Mouse (Mus musculus): Measurements from ENCODE around the gene Nek3. TPM values are rescaled to one million over a fixed set of nuclear protein-coding genes. Genes with fewer than 3 reads are reported as not detected.

Gene Nek3
- polyA plus RNA-seq (2015; fragmentation: Illumina TruSeq; extraction: RNeasy Lipid Tissue Mini Kit (QIAGEN cat#74804); ENCODE audit: insufficient read depth, low read depth, low replicate concordance) = 2.4 TPM

GRCm38 (mm10) chr8:22166080-22166603 lies at the start of gene Nek3:
Gene Nek3 (minus strand): TSS chr8:22166435.

GRCm38 (mm10) chr8:22192660-22193431 lies 26.6 kb upstream of the Nek3 start, which contains the start of gene Vps36:
Gene Vps36 (plus strand): TSS chr8:22192809.

GRCm38 (mm10) chr8:22185431-22186397 lies 19.5 kb upstream of the Nek3 start, which contains the start of gene Ckap2:
Gene Ckap2 (minus strand): TSS chr8:22185819.

GRCm38 (mm10) chr8:22124220-22125152 lies 41.7 kb downstream of the Nek3 start, which contains the start of gene Nek5:
Gene Nek5 (minus strand): TSS chr8:22125053.

Other genes starting within 250 kb of the Nek3 start
- not detected for gene Defb15, start 233.7 kb downstream of the Nek3 start, polyA plus RNA-seq (2015; fragmentation: Illumina TruSeq; extraction: RNeasy Lipid Tissue Mini Kit (QIAGEN cat#74804); ENCODE audit: insufficient read depth, low read depth, low replicate concordance)
- not detected for gene Defb35, start 228.1 kb downstream of the Nek3 start, polyA plus RNA-seq (2015; fragmentation: Illumina TruSeq; extraction: RNeasy Lipid Tissue Mini Kit (QIAGEN cat#74804); ENCODE audit: insufficient read depth, low read depth, low replicate concordance)
- not detected for gene Defb13, start 219.7 kb downstream of the Nek3 start, polyA plus RNA-seq (2015; fragmentation: Illumina TruSeq; extraction: RNeasy Lipid Tissue Mini Kit (QIAGEN cat#74804); ENCODE audit: insufficient read depth, low read depth, low replicate concordance)
- gene Fam90a1a, start 207.7 kb downstream of the Nek3 start, polyA plus RNA-seq (2015; fragmentation: Illumina TruSeq; extraction: RNeasy Lipid Tissue Mini Kit (QIAGEN cat#74804); ENCODE audit: insufficient read depth, low read depth, low replicate concordance) = not detected
- not detected for gene Ccdc70, start 196.7 kb downstream of the Nek3 start, polyA plus RNA-seq (2015; fragmentation: Illumina TruSeq; extraction: RNeasy Lipid Tissue Mini Kit (QIAGEN cat#74804); ENCODE audit: insufficient read depth, low read depth, low replicate concordance)
- gene Atp7b, start 106.1 kb downstream of the Nek3 start, polyA plus RNA-seq (2015; fragmentation: Illumina TruSeq; extraction: RNeasy Lipid Tissue Mini Kit (QIAGEN cat#74804); ENCODE audit: insufficient read depth, low read depth, low replicate concordance) = 0.17 TPM
- 2.9 TPM for gene Alg11, start 105.7 kb downstream of the Nek3 start, polyA plus RNA-seq (2015; fragmentation: Illumina TruSeq; extraction: RNeasy Lipid Tissue Mini Kit (QIAGEN cat#74804); ENCODE audit: insufficient read depth, low read depth, low replicate concordance)
- gene Nek5, start 41.4 kb downstream of the Nek3 start, polyA plus RNA-seq (2015; fragmentation: Illumina TruSeq; extraction: RNeasy Lipid Tissue Mini Kit (QIAGEN cat#74804); ENCODE audit: insufficient read depth, low read depth, low replicate concordance) = not detected
- gene Ckap2, start 19.4 kb upstream of the Nek3 start, polyA plus RNA-seq (2015; fragmentation: Illumina TruSeq; extraction: RNeasy Lipid Tissue Mini Kit (QIAGEN cat#74804); ENCODE audit: insufficient read depth, low read depth, low replicate concordance) = not detected
- 10.0 TPM for gene Vps36, start 26.4 kb upstream of the Nek3 start, polyA plus RNA-seq (2015; fragmentation: Illumina TruSeq; extraction: RNeasy Lipid Tissue Mini Kit (QIAGEN cat#74804); ENCODE audit: insufficient read depth, low read depth, low replicate concordance)
- 2.5 TPM for gene Thsd1, start 60.9 kb upstream of the Nek3 start, polyA plus RNA-seq (2015; fragmentation: Illumina TruSeq; extraction: RNeasy Lipid Tissue Mini Kit (QIAGEN cat#74804); ENCODE audit: insufficient read depth, low read depth, low replicate concordance)
- not detected for gene Tpte, start 117.0 kb upstream of the Nek3 start, polyA plus RNA-seq (2015; fragmentation: Illumina TruSeq; extraction: RNeasy Lipid Tissue Mini Kit (QIAGEN cat#74804); ENCODE audit: insufficient read depth, low read depth, low replicate concordance)
- 3.0 TPM for gene Slc25a15, start 232.2 kb upstream of the Nek3 start, polyA plus RNA-seq (2015; fragmentation: Illumina TruSeq; extraction: RNeasy Lipid Tissue Mini Kit (QIAGEN cat#74804); ENCODE audit: insufficient read depth, low read depth, low replicate concordance)
- gene Mrps31, start 244.9 kb upstream of the Nek3 start, polyA plus RNA-seq (2015; fragmentation: Illumina TruSeq; extraction: RNeasy Lipid Tissue Mini Kit (QIAGEN cat#74804); ENCODE audit: insufficient read depth, low read depth, low replicate concordance) = 3.2 TPM

Data from pancreas, adult 10 weeks (tissue).